Mouse (Mus musculus) megakaryocyte, embryonic 14.5 days (primary cell): ENCODE data around the gene Hps1.

Experiments used
- FLI1 ChIP-seq: IDR thresholded peaks from 2 replicates; pipeline ENCODE4 v1.6.1; 2012; ENCODE audit warnings: low read length, inconsistent platforms, mixed read lengths
- GATA1 ChIP-seq: IDR thresholded peaks from 3 replicates; pipeline ENCODE4 v1.6.1; 2012; ENCODE audit warnings: mixed read lengths, low read length, inconsistent platforms, borderline replicate concordance

DNA sequence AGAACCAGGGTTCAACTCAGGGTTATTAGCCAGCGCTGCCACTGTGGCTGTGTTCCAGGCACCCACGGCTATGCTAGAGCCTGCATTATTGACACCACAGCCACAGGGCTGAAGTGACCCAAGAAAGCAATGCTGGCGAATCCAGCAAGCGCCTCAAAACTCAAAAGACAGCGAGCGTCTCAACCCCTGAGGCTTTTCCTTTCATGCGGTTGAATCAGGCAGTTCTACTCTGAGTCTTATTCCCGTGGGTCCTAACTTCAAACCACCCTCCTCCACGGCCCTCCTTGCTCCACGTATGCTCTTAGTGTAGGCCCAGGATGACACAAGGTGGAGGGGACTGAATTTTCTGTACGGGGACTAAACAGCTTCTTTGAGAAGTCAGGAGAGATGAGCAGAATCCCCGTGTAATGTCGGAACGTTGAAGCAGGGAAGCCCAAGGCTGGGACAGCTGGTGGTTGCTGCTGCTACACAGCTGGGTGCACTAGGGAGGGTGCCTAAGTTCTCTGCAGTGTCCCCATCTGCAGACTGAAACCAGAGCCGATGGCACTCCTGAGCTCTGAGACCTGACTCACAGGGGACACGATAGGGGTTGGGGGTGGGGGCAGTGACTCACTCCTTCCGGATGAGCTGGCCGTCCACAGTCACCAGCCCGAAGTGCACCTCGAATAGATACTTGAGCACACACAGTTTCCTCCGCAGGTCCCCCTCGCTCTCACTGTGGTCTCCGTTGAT, 9.5 kb downstream of the Hps1 start:
- TF ChIP-seq GATA1 = no peak
- TF ChIP-seq FLI1 = no peak
